Mouse (Mus musculus) ES-CJ7 (cell line): ENCODE data around the gene Stk38.
"Not testable (repeated sequence)": the region's sequence is repeated elsewhere in the genome, so short reads cannot be mapped to it uniquely, and the experiment has no call there.

Source experiments
- DNase-seq: peaks from one replicate; pipeline ENCODE4 v3.0.0; 2011; ENCODE audit warnings: low read depth, low spot score

Gene Stk38

DNA sequence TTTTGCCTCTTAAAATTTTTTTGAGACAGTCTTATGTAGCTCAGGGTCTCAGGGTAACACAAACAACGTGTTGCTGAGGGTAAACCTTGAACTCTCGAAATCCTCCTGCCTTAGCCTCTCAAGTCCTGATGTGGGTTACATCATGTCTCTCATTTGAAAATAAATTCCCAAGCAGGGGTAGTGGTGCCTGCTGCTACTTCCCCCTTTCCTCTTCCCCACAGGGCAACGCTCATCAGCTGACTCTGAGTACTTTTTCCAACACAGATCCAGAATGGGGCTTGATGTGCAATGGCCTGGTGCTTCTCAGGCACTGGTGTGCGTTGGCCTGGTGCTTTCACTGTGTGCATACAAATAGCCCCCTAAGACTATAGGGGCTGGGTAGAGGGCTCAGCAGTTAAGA, 1.4 kb upstream of the Stk38 start:
- no peak for DNase-seq

GRCm38 (mm10) chr17:29008326-29008650, 493 bp upstream of the Stk38 start:
- no peak for DNase-seq

GRCm38 (mm10) chr17:29007243-29007640, 553 bp downstream of the Stk38 start:
- no peak for DNase-seq

GRCm38 (mm10) chr17:29006812-29007211, 983 bp downstream of the Stk38 start:
- no peak for DNase-seq

DNA sequence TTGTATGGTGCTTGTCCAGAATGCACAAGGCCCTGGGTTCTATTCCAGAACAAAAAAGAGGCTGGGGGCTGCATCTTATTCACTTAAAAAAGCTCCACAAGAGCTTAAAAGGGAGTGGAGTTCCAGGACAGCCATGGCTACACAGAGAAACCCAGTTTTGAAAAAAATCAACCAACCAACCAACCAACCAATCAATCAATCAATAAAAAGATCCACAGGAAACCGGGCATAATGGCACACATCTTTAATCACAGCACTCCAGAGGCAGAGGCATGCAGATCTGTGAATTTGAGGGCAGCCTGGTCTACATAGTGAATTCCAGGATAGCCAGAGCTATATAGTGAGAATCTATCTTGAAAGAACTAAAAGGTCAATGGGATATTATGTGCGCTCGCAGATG, 2.8 kb downstream of the Stk38 start:
- DNase-seq: no peak

DNA sequence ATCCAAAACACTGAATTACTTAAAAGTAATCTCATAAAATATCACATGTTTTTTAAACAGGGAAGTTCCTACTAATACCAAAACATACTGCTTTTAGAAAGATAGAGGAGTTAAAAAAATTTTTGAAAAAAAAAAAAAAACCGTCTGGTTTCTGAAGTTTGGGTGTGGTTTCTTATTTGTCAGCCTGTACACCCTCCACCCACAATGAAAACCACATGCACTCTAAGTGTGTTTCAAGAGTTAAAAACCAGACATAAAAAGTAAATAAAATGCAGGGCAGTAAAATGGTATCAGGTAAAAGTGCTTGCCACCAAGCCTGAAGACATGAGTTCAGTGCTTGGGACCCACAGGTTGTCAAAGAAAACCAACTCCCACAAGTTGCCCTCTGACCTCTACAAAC, 4.1 kb downstream of the Stk38 start:
- no peak for DNase-seq

GRCm38 (mm10) chr17:29000465-29000864, 7.3 kb downstream of the Stk38 start:
- no peak for DNase-seq

DNA sequence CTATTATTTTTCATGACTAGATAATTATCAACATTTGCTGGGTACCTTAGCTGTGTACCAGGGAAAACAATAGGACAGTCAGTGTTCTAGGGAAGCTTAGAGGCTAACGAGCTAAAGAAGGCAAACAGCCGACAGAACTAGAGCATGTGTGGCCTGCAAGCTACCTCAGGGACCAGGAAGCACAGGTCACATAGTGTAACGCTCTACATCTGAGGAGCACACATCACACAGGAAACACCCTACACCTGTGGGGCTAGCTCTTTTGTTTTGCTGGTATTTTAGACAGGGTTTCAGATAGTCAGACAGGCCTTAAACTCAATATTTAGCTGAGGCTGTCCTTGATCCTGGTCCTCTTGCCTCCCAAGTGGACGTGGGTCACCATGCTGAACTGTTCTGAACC, 13.2 kb downstream of the Stk38 start:
- no peak for DNase-seq

- not testable (repeated sequence) for DNase-seq
These were observed 14.8 kb downstream of the Stk38 start for GRCm38 (mm10) chr17:28993004-28993403.

GRCm38 (mm10) chr17:28992105-28992504, 15.7 kb downstream of the Stk38 start:
- DNase-seq: no peak

DNA sequence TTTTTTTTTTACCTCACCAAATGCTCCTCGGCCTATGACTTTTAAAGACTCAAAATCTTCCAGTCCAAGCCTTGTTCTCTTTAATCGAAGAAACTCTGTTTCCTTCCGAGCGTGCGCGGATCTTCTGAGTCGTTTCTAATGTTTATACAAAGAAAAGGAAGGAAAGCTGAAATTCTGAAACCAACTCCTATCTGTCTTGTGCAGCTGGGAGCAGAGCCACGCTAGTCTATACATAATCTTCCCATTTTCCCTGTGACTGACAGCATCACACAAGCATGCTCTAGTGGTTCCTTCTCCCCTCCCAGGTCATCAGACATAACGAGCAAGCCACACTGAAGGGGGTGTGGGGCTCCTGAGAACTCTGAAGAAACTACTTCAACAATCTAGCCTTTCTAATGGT, 16.5 kb downstream of the Stk38 start:
- DNase-seq: no peak

DNA sequence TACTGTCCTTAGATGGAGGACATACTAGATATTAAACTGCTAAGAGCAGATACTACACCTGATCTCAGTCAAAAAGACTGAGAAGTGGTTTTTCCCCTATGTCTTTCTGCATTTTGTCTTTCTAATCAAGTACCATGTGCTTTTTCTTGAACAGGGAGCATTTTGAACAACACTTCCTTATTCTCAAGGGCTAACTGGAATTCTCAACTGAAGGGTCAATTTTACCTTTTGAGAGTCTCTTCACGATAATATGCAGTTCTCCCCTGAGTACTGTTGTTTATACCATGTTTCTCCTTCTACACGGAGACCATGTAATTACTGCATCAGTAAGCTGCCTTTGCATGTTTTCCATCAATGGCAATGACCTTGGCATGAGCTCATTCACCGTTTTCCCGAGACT, 17.7 kb downstream of the Stk38 start:
- no peak for DNase-seq

GRCm38 (mm10) chr17:28988996-28989395, 18.8 kb downstream of the Stk38 start:
- DNase-seq: no peak

DNA sequence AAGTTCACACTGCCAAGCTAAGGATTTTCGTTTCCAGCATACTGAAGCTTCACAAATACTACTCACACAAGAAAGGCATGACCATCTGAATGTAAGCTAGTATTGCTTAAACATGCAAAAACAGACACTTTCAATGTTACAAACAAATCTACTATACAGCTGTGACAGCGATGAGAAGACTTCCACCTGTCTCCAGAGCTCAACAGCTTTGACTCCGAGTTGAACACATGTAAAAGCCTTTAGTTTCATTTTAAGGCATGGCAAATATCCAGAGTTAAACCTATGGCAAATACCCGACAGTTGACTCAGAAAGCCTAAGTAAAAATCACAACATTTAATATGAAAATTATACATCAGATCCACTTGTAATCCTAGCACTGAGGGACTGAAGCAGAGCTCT, 19.5 kb downstream of the Stk38 start:
- no peak for DNase-seq

DNA sequence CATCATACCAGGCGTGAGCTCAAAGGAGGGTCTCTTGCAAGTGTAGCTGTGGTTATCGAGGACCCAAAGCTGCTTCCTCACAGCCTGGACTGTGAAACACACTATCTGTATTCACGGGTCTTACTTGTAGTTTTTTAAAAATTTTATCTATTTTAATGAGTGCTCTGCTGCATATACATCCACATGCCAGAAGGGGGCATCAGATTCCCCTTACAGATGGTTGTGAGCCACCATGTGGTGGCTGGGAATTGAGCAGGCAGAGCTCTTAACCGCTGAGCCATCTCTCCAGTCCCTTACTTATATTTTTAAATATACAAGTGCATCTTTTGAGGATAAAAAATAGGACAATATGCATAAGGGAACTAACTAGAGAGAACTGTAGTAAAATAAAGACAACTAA, 20.1 kb downstream of the Stk38 start:
- DNase-seq: peak; percentile 79

DNA sequence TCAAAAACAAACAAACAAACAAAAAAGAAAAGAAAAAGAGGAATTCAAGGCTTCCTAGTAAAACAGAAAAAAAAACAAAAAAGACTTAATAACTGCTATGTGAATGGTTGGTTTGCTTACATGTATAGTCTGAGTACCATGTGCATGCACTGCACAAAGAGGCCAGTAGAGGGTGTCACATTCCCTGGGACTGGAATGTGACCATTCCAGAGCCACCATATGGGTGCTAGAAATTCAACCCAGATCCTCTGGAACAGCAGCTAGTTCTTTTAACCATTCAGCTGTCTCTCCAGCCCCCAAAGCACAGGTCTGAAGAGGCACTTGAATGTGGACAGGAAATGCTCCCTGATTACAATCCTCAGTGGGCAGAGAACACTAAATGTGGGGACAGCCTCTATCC, 21.0 kb downstream of the Stk38 start:
- peak; percentile 83 for DNase-seq

DNA sequence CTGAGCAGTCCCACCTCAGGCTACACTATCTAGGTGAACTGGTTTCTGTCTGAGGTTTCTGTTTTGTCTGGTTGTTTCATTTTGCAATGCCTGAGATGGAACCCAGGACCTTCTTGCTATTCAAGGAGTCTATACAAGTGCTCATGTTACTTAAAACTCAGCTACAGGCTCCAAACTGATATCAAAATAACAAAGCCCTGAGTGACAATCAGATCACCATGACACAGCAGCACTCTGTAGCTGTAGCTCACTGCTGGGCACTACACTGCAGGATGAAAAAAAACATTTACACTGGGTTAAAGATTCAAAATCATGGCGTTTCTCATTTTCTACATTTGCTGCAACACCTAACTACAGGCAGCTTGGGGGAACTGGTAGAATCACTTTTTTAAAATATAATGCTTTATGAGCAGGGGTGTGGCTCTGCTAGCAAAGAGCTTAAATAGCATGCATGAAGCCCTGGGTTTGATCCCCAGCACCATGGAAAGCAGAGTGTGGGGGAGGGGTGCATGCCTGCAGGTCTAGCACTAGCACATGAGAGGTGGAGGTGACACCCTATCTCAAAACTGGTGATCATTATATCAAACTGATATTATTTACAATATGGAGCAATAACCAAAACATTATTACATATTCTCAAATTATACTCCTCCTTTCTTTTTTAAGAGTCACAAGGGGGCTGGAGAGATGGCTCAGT, 22.9 kb downstream of the Stk38 start:
- DNase-seq: peak; percentile 57

DNA sequence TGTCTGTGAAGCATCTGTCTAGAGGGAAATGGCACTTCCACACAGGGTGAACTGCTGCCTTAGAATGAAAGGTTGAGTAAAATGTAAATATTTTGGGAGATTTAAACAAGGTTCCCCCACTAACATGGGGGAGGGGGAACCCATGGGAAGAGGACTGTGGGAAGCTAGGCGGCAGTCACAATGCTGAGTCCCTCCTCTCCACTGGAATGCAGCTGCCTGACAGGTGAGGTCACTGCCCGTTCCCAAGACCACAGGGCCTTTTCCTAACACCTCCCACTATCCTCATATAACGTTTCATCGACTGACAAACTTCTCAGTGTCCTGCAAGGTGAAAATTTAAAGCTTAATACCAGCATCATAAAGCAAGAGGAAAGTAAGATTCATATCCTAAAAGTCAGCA, 25.2 kb downstream of the Stk38 start:
- DNase-seq: peak; percentile 28

- DNase-seq: peak; percentile 50
These were observed 26.7 kb downstream of the Stk38 start for GRCm38 (mm10) chr17:28981081-28981480.

- no peak for DNase-seq
These were observed 28.7 kb downstream of the Stk38 start for GRCm38 (mm10) chr17:28979091-28979490.

DNA sequence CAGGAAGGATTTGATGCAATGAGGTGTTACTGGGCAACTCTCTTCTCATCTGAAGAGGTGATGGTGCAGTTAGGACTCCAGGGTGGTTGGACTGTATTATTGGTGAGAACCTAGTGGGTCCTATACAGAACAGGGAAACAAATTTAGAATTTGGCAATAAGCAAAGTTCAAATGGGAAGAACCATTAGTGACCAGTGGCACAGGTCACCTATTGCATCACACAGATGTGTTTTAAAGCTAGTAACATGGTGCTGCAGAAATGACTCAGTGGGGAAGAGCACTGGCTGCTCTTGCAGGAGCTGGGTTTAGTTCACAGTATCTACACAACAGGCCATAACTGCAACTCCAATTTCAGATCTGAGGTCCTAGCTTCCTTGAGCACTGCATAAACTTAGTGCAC, 37.7 kb downstream of the Stk38 start:
- DNase-seq: no peak

DNA sequence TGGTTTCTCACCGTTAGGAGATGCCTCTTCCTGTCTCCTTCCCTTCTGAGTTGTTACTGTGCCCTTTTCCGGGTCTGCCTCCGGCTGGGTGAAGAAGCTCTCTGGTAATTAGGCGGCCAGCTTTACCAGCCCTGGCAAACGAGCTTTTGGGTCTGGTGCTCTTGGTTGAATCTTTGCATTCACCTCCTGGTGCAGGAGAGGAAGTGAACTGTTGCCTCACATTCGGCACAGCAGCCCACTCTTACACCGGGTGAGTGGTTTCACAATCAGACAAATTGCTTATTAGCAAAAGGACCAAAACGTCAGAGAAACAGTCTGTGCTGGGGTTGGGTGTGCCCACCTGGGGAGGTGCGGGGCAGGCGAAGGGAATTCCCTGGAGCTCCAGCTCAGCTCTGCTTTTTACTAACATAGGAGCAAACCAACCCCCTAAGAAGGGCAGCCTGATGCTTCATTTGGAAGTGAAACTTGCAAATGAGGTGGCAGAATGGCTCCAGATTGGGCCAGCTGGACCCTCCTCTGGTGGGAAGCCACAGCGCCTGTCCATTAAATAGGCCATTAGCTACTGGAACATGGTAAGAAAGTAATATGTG, 40.7 kb downstream of the Stk38 start:
- no peak for DNase-seq

DNA sequence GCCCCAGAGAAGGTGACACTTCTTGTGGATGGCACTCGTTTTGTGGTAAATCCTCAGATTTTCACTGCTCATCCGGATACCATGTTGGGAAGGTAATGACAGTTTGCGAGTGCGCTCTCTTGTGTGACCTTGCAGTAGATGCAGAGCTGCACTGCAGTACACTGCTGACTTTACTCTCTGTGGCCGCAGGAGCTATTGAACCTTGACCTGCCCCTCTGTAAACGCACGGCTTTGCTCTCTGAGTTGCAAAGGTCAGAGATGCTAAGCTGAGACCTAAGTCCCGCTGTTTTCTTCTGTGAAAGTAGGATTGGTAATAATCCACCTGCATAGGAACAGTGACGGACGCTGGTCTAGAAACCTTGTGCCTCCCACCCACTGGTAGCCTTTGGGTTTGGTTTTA, 46.2 kb downstream of the Stk38 start:
- DNase-seq: no peak

DNA sequence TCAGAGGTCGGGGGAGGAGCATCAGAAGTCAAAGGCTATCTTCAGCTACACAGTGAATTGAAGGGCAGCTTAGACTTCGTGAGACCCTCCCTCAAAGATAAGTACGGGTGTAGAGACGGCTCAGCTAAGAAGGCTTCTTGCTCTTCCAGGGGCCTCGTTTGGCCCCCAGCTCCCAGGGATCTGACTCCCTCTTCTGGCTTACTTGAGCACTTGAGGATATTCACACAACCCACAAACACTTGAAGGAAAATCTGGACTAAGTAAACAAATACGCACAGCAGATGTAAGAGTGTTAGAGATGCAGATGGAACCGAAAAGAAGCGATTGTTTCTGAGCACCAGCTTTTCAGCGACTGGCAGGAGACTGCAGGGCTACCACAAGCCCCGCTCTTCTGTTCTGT, 47.2 kb downstream of the Stk38 start:
- DNase-seq: no peak
